Mouse (Mus musculus): ENCODE data around the gene Zdbf2.

Gene Zdbf2

DNA sequence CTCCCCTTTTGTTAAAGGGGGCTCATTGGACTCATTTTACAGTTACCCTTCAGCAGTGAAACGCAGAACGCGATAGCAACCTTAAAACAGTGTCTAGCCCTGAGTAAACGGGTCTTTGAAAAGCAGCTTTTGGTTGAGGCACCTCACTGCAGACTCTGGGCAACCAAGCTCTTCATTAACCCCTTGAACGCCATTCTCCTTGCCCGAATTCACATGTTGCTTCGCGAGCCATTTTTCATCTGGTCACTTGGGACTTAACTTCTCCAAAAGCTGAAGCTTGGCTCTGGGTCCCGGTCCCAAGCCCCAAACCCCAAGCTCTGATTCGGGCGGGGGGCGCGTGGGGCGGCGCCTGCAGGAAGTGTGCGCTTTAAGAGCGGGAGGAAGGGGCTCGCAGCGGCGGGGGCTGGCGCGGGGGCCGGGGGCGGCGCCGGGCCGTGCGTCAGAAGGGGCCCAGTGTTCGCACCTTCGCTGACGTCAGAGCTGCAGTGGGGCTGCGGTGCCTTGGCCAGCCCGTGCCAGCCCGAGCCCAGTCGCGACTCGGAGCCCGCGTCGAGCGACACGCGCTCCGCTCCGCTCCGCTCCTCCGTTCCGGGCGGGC is at the start of gene Zdbf2:
TSS of gene Zdbf2 (plus strand) at position 525 of the 598 bp plus-strand sequence.
- DNase-seq = peak in 1 of 2 experiments; percentile 34

DNA sequence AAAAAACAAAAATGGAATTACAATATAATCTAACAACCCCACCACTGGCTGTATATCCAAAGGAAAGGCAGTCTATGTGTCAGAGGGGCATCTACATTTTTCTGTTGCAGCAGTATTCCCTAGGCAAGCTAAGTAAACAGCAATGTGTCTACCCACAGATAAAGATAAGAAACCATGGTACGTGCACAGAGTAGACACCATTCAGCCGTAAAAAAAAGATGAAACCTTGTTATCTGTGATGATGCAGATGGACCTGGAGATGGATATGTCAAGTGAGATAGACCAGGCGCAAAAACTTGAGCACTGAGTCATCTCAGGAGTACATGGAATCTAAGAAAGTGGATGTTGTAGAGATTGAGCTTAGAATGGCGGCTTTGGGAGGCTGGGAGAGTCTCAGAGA is 48.1 kb upstream of the Zdbf2 start:
- no peak for DNase-seq

DNA sequence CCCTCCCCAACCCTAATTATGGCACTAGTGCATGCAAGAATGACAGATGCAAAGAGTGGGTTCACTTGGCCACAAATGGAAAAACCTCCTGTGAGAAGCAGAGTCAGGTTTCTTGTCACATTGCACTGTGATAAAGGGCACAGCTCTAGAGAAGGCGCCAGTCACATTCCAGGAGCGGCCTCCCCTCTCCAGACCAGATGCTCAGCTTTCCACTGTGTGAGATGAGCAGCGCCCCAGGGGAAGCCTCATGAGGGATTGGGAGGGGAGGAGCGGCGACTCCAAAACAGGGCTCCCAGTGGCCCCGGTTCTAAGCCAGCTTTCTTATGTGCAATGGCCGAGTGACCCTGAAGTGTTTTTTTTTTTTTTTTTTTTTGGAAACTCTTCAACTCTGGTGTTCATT is 47.2 kb upstream of the Zdbf2 start:
- DNase-seq = no peak

DNA sequence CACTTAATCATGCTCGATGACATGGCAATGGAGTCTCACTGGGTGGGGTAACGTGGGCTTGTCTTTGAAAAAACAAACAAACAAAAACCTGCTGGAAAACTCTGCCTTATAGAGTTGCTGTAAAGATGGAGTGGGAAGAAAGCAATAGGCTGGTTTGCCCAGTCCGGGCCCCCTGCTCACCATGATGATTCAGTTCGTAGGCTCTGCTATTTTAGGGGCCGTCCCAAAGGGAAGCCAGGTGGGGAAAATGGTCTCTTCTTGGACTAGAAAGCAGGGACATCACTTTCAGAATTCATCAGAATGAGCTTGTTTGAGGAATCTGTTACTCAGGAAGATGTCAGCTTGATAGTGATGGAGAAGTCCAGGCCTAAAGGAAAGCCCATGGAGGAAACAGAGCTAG is 45.8 kb upstream of the Zdbf2 start:
- no peak for DNase-seq

DNA sequence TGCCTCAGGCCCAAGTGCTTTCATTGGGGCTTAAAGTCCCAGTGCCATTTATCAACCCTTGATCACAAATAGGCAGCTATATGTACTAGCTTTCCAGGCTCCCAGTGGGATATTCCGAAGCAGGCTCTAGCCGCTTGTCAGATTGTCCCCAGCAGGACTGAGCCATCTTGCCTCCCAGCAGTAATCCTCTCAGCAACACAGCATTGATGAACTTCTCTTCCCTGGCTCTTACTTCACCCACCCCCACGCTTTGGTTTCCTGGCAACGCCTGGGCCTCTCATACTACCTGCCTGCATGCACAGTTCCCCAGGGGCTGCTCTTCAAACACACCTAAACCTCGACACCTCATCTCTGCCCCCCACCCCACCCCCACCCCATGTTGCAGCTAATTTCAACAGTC is 35.7 kb upstream of the Zdbf2 start:
- DNase-seq = no peak

DNA sequence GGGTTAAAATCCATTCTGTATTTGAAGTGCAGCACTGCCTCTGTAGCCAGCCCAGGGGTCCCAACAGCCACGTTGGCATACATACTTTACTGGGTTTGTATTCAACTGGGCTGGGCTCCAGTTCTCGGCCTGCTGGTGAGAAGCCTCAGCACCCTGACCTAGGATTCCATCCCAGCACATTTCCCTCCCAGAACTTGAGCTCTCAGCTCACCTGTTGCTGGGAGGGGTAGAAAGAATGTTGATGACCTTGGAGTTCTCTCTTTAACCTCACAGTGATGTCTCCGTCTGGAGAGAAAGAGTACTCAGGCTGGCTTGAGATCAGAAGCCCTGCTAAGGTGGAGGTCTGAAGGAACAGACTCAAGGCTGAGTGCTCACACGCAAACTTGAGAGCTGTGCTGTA is 33.8 kb upstream of the Zdbf2 start:
- no peak for DNase-seq

DNA sequence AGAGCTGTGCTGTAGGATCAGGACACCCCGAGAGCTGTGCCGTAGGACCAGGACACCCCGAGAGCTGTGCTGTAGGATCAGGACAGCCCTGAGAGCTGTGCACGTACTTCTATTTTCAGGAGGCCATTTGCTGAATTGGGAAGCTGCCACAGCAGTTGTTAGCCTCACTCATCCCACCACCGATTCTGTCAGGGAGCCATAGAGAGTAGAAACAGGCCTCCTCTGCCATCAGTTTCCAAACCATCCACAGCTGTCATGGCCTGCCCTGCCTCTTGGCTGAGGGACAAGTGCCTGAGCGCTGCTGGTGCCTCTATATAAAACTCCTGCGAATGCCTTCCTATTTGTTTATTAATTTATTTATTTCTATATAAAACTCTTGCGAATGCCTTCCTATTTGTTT is 33.3 kb upstream of the Zdbf2 start:
- no peak for DNase-seq

DNA sequence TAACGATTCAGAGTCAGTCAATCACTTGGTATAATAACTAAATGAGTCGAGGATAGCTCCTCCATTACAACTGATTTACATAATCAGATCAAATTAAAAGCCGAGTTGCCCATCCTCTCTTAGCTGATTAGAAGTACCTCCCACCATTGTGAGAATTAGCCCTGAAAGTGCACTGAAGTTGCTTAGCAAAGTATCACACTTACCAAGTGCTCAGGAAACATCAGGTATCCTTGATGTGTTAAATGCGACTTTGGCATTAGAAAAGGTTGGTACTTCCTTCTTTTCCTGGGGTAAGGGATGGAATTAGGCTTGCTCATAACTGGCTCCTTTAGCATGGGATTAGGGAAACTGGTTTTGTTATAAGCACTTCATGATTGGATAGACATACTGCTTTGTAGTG is 29.2 kb upstream of the Zdbf2 start:
- no peak for DNase-seq

DNA sequence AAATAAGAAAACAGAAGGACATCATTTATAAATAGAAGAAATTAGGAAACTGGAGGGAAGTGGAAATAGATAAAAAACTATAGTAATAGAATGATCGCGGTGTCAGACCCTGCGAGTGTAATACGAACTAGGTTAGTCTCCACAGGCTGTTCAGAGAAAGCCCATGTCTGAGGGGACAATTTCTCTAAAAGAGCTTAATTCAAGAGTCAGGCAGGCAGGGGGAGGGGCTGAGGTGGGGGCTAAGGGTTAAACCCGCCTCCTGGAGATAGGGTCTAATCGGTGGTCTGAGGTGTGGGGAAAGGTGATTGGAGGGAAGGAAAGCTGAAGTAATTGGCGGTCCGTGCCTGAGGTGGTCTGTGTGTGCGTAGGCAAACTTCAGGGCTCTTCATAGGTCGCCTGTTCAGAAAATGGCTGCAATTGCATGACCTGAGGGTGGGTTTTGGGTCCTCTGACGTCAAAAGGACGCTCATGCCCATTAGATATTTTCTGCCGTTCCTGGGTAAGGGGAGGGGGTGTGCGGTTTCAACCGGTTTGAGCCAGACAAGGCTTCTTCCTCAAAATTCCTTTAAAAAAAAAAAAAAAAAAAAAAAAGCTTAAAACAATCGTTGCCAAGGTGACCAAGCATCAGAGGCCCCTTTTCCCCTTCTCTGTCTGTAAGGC is 26.1 kb upstream of the Zdbf2 start:
- DNase-seq = peak; percentile 20 to 30

DNA sequence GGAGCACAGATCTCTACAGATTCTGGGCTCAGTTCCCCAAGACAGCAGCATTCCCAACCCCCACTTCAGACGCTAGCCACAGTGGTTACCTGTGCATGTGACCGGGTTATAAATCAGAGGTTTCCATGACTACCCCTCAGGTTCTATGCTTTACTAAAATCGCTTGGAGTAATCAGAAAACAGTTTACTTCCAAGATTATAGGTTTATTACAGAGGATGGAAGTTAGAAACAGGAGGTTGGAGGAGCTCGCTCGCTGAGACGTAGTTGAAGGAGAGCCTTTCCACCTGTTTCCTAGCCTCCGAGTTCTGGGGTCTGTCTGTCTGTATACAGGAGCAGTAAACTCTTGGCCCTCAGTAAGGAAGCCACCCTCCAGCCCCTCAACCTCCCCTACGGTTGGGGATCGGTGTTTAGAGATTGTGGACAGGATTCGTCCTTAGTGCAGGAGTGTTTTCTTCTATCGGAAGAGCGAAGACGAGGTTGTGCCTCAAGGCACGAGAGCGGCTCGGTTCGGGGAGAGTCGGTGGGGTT is 25.2 kb upstream of the Zdbf2 start:
- peak in 1 of 2 experiments; percentile 22 for DNase-seq

DNA sequence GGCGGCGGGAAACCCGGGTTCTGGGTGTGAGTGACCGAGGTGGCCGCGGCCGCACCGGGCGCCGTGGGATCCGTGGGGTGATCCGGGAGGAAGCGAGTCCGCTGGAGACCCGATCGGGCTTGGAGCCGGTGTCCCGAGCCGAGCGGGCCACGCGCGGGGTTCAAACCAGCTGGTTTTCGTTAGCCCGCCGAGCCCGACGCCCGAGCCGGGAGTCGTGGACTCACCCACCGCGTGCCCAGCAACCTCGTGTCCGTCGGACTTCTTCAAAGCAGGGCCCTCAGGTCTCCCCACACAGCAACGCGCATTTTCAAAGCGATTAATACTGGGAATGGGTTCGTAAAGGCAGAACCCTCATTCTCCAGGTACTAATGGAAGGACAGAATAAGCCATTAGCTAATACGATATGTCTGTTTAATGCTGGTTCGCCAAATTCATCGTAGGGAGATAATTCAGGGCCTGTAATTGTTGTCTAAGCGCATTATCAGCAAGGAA is 24.7 kb upstream of the Zdbf2 start:
- DNase-seq = peak; percentile 33 to 45

DNA sequence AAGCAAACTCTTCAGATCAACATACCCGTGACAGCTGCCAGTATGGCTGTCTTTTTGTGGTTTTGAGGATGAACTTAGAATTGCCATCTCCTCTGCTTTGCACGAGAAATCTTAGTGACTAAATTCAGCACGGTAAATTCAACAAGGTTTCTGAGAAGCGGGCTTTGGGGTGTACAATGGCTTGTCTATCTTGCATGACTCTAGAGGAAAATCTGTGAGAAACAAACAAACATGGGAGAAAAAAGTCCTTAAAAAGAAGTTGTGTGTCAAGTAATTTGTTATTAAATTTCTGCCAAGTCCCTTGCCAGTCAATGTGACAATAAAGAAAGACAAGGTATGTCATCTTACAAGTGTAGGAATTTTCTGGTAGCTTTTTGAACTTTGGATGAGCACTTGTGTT is 23.8 kb upstream of the Zdbf2 start:
- no peak for DNase-seq

DNA sequence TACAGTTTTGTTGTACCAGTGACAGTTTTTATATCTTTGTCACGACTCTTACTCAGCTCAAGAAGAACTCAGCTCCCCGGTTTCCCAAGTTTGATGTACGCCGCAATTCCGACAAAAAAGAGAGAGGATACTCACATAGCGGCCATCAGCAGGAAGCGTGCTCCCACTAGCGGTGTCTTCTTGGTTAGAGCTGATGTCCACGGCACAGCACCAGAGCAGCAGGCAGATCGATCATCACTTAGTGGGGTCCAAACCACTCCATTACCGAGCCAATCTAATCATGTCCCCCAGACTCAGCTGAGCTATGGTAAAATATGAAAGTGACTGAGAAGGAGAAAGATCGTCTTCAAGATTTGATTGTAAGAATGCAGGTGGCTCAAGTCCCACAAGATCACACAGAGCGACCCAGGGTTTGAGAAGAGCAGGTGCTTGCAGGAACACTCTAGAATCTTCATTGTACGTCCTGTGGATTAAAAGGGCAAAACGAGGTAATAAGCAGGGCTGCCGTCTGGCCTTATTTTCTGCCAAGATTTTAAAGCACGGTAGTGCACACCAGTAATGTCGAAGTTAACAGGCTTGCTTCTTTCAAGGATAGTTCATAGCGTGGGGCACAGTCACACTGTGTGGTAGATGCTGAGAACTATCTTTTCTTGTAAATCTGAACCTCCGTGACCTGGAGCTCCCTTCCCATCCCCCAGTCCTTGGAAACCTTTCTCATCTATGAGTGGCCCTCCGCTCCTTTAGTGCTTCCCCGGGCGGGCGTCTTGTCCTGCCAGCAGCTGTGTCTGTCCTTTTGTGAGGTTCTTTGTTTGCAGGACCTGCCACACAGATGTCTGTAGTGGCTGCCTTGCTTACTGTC is 20.5 kb upstream of the Zdbf2 start:
- peak in 1 of 2 experiments; percentile 46 for DNase-seq

DNA sequence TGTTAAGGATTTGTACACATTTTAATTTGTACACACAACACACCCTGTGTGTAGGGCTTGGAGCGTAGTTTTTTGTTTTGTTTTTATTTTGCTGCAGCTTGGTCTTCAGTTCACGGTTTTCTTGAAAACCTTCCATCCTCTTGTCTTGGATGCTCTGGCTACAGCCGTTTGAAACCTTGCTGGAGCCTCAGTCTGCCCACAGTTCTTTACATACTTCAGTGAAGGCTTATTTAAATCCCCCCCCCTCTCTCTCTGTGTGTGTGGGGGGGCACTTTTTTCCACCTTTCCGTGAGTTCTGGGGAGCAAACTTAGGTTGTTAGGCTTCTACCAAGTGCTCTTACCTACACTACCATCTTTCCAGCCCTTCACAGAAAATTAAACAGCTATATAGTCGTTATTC is 19.8 kb upstream of the Zdbf2 start:
- DNase-seq = no peak

DNA sequence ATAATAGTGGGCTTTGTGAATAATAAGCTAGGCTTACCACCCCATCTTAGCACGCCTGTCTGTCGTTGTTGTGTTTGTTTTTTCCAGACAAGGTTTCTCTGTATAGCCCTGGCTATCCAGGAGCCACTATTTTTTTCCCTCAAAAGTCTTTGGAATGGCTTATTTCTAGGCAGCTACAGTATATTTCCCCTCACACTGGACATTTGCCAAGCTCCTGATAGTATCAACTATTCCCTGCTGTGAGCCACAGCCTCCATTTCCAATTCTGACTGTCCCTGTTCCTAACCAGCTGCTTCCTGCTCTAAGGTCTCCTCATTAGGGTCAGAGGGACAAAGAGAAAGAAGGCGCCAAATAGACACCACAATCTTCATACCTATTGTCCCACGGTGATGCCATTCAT is 18.0 kb upstream of the Zdbf2 start:
- no peak for DNase-seq

DNA sequence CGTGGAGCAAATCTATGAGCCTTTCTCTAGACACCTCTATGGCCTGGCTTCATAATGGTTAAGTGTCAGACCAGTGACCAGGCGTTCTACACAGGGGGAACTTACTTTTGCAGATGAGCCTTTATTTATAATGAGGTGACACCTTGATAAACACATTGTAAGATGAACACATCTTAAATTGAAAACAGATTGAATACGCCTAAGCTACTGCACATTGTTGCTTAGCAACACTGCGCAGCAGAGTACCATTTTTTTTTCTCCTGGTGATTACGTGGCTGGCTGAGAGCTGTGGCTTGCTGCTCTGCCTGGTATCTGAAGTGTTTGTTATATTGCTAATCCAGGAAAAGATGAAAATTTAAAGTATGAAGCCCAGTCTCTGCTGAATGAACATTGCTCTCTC is 17.0 kb upstream of the Zdbf2 start:
- no peak for DNase-seq

DNA sequence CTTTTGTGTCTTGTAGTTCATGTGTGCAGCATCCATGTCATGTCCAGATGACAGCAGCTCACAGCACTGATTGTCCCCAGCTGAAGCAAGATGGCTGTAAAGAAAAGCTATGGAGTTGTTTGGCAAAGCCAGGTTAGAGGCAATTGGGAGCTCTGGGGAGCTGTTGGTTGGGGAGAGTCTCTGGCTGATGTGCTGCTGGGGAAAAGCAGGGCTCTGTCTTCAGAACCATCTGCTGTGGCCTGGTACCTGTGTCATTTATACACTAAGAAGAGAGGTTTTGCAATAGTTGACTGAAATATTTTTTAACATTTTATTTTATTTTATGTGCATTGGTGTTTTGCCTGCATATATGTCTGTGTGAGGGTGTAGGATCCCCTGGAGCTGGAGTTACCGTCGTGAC is 14.6 kb upstream of the Zdbf2 start:
- no peak for DNase-seq

DNA sequence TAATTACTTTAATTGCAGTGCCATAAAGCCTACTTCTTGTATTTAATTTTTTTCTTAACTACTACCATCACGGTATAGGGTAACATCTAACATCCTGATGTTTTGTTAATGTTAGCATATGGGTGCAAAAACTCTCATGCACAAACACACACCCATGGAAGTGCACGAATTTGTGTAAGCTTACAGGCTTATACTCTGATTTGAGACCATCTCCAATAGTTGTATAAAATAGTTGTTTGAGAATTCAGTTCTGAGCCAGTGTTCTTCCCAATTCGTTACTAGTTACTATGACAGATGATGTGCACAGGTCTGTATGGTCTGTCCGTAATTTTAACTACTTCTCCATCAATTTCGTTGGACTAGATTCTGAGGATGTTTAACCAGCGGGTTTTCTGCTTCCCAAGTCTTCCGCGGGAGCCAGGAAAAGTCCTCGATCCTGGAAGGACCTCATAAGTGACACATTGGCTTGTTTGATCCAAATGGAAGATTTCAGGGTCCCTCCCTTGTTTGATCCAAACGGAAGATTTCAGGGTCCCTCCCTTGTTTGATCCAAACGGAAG is 13.7 kb upstream of the Zdbf2 start:
- no peak for DNase-seq

DNA sequence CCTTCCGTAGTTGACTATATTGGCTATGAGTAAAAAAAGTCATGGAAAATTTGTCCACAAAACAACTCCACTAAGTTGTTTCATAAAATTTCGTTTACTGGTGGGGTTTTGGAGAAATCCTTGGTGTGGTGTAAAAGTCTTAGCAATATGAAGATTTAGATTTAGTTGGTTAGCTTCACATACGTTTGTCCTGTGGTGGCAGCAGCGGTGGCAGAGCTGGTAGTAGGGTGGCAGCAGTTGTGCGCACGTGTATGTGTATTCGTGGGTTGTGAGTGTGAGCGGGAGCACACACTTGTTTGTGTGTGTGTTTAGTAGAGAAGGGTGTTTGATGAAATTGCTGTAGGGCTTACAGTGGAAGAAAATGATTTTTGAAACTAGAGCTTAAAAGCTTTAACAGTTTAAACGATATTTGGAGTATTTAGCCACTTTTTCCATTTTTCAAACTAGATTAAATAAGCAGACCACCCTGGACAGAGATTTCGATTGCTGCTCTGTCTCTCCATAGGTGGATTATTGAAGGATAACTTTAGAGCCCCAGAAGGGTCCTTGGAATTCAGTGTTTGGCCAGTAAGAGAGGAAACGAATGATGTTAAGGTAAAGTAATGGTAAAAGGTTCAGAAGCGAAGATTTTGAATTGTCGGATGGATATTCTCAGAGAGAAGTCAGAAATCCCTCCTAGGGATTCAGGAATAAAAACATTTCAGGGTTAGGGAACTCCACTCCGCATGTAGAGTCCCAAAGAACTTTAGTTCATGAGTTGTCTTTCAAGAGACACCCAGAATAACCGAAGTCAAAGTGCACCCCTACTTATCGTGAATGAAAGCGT is 12.9 kb upstream of the Zdbf2 start:
- DNase-seq = no peak

DNA sequence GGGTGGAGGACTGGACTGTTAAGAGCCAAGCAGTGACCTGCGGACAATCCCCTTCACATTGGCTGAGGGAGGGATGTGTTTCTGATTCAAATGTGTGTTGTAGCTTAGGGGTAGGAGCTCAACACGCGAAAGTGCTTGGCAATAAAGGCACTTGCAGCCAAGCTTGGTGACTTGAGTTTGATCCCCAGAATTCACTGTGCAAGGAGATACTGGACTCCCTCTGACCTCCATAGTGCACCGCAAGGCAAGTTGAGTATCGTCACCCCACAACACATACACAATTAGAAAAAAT is 12.4 kb upstream of the Zdbf2 start:
- DNase-seq = no peak

DNA sequence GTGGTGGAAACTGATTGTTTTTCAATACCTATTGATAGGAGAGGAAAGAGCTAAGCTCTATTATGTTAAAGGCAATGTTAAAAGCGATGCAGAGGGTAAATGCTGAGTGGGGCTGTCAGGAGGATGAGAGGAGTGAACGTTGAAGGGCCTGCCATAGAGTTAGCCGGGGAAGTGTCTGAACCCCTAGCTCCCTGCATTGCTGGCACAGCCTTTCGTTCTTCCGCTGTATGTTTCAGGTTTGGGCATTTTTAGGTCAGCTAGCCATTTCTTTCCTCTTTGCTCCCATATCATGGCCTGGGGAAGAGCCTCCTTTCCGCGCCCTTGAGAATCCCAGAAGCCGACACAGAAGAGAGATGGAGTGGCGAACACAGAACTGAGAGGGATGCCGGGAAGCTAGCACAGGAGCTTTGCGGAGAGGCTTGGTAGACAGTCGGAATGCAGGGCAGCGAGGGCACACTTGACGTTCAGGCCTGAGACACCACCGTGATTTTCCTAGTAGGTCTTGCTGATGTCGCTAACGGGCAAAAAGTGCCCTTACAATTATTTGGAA is 11.9 kb upstream of the Zdbf2 start:
- no peak for DNase-seq

DNA sequence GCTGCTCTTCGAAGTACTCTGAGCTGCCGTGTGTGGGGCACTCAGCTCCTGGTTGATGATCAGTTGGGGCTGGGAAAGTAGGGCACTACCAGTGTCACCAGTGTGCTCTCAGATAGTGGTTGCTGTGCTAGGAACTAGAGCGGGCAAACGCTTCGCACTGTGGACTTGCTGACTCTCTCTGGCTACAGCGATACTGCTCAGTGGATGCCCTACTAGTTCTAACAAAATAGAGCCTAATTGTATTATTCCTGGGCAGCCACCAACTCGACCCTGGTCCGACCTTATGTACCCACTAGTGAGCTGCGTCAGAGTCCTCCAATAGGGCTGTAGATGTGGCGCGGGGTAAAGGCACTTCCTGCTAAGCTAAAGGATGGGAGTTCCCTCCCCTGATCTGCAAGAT is 9.4 kb upstream of the Zdbf2 start:
- DNase-seq = no peak
